In the genomic region with DNA sequence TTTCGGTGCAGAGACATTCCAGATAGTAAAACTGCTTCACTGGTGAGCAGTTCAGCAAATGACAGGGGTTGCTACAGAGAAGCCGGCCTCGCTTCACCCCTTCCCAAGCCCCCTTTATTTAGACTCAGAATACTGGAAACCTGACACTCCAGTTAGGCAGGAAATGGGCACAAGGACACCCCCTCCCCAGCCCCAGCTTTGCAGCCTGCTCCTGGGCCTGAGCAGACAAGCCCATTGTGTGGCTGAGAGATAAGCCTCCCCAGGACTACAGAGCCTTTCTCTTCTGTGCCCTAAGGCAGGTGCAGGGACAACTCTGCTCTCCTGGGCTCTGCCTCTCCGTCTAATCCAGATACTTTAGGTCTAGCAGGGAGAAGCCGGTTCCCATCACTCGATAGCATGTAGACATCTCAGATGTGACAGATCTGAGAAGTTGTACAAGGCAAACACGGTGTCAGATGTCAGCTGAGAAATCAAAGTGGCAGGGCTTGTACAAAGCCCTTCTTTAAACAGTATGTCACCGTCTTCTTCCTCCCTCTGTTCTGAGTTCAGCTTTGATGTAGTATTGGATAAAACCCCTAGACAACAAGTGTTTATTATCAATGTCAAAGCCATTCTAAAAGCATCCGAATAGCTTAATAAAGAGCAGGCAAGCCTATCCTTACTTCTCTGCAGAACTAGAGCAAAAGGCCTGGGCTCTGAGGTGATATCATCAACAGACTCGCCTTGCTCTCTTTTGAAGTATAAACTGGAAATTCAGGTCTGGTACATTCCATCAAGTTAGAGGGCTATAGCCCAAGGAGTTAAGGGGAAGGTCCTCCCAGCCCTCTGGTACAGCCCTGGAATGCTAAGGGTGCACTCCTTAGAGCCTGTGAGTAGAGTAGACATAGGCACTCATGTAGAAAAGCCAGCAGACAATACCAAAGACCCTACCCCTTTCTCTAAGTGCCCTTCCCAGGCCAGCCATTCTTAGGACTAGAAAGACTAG, we compare ENCODE assay signal across 8 mouse cellular contexts. TPM values are rescaled to one million over a fixed set of nuclear protein-coding genes. Genes with fewer than 3 reads are reported as not detected.
DNase-seq lines count a peak whose midpoint lies in the region; ATAC-seq and TF ChIP-seq lines count a peak whose summit lies in the region.

No protein-coding gene starts in this region.

- intact Hi-C loops in left cerebral cortex, postnatal 10 days (cut with DNase I): no loop called here

- no peak for DNase-seq in thymus, adult 2 months
- no peak for DNase-seq in thymus, adult 18-20 months
- peak; percentile 29 for DNase-seq in urinary bladder, postnatal 25 days (ENCODE audit: low spot score)
- no peak for DNase-seq in right cerebral cortex, postnatal 25 days
- no peak for DNase-seq in left cerebral cortex, postnatal 10 days (ENCODE audit: extremely low spot score in 1 of 2, low spot score in 2 of 2)
- DNase-seq in frontal cortex, postnatal 36 days (ENCODE audit: low spot score in 2 of 2): no peak

- 49% methylated on average over 10 of the region's 10 CpGs for whole genome bisulfite sequencing in thymus, adult 2 months
- 13% methylated on average over 10 of the region's 10 CpGs for WGBS in hindbrain, embryonic 12.5 days

- H3K36me3 ChIP-seq in thymus, adult 2 months (ENCODE audit: control insufficient read depth, insufficient read depth, low read length): peaks cover 70% of the 10 kb centered on the region
- peaks cover 19% of the 10 kb centered on the region for H3K36me3 ChIP-seq in hindbrain, embryonic 12.5 days

- no peak for TF ChIP-seq POLR2A in thymus, adult 2 months (IDR thresholded peaks at IDR 0.05; ENCODE audit: control insufficient read depth, extremely low read depth, insufficient read depth, low read length, poor library complexity)

- no peak for TF ChIP-seq CTCF in thymus, adult 2 months (IDR thresholded peaks at IDR 0.05; ENCODE audit: borderline replicate concordance, control insufficient read depth, extremely low read depth, insufficient read depth, low read length, poor library complexity)

- H3K27ac ChIP-seq in thymus, adult 2 months (ENCODE audit: control insufficient read depth, insufficient read depth, low read length): peak overlapping the region; percentile 59; the same call in 1 of the 2 replicates
- H3K27ac ChIP-seq in hindbrain, embryonic 12.5 days: peak overlapping the region; percentile 64

- H3K4me1 ChIP-seq in thymus, adult 2 months (replicated peaks; ENCODE audit: control insufficient read depth, insufficient read depth, low read length): peaks cover 32% of the 10 kb centered on the region
- peaks cover 39% of the 10 kb centered on the region for H3K4me1 ChIP-seq in hindbrain, embryonic 12.5 days

- no peaks in the 10 kb centered on the region for H3K9me3 ChIP-seq in hindbrain, embryonic 12.5 days (replicated peaks)

- no peaks in the 10 kb centered on the region for H3K27me3 ChIP-seq in thymus, adult 2 months (ENCODE audit: control insufficient read depth, insufficient read depth, low read length)
- H3K27me3 ChIP-seq in hindbrain, embryonic 12.5 days: no peaks in the 10 kb centered on the region

- no peak overlapping the region; the same call in 1 of the 2 replicates for H3K4me2 ChIP-seq in hindbrain, embryonic 12.5 days (replicated peaks)

- ATAC-seq in hindbrain, embryonic 12.5 days (ENCODE audit: low FRiP score): peak; percentile 46
- ATAC-seq in megakaryocyte progenitor cell, adult 5-6 weeks (replicated peaks; ENCODE audit: poor library complexity): peak; percentile 90

- H3K4me3 ChIP-seq in thymus, adult 2 months (ENCODE audit: control insufficient read depth, insufficient read depth, low read length): no peak overlapping the region
- no peak overlapping the region for H3K4me3 ChIP-seq in hindbrain, embryonic 12.5 days

- H3K9ac ChIP-seq in hindbrain, embryonic 12.5 days: peak overlapping the region; percentile 27; the same call in 1 of the 2 replicates

RNA-seq across cellular contexts. Expression of a gene that starts 21.4 kb away (rescaled TPM):
- 170 and 197 TPM in 2 replicates for polyA plus RNA-seq in thymus, adult 2 months (2012; rRNA removed)
- polyA plus RNA-seq in hindbrain, embryonic 12.5 days (2016; fragmentation: Nextera tagmentation; extraction: Ambion mirVana): 17.8 and 18.1 TPM in 2 replicates
- total RNA-seq in megakaryocyte progenitor cell, adult 5-6 weeks (2015): 2.0 and 3.2 TPM in 2 replicates
- 1.9 and 2.1 TPM in 2 replicates for total RNA-seq in megakaryocyte progenitor cell, adult 5-6 weeks (2017)
- total RNA-seq in left cerebral cortex, postnatal 10 days (2021): 1 to 10 TPM; 9.2 to 9.5 TPM
